In the genomic region with DNA sequence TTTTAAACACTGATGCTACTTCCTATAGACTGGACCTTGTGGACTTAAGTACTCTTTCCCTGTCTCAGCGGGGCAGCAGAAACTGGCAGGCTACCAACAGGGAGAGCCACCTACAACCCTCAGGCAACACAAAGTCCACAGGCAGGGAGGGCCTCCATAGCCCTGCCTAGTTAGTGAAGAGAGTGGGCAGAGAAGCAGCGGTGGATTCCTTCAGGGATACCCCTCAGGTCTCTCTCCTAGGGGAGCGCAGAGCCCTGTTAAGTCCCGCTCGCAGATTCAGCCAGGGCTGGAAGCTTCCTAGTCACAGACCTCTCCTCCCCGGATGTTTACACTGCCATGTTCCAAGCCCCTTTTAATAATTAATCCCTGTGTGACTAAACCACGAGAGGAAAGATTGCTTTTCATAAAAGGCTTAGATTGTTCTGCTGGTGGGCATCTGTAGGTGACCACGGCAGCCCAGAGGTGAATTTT, we compare ENCODE assay signal across 8 mouse cellular contexts.
DNase-seq lines count a peak whose midpoint lies in the region; ATAC-seq and TF ChIP-seq lines count a peak whose summit lies in the region.

No protein-coding gene starts in this region.

- TF ChIP-seq POLR2A in thymus, adult 2 months (IDR thresholded peaks at IDR 0.05; ENCODE audit: control insufficient read depth, extremely low read depth, insufficient read depth, low read length, poor library complexity): no peak

- H3K27me3 ChIP-seq in embryonic facial prominence, embryonic 14.5 days (replicated peaks; ENCODE audit: control insufficient read depth, insufficient read depth, low read length): no peaks in the 10 kb centered on the region
- no peaks in the 10 kb centered on the region for H3K27me3 ChIP-seq in hindbrain, embryonic 14.5 days (ENCODE audit: control insufficient read depth, insufficient read depth, low read length)
- no peaks in the 10 kb centered on the region for H3K27me3 ChIP-seq in liver, embryonic 14.5 days (ENCODE audit: control insufficient read depth, insufficient read depth, low read length)
- no peaks in the 10 kb centered on the region for H3K27me3 ChIP-seq in thymus, adult 2 months (ENCODE audit: control insufficient read depth, insufficient read depth, low read length)

- peaks cover 15% of the 10 kb centered on the region for H3K4me1 ChIP-seq in brown adipose tissue, adult 24 weeks (ENCODE audit: control insufficient read depth, insufficient read depth, insufficient read length, low read length)
- H3K4me1 ChIP-seq in embryonic facial prominence, embryonic 14.5 days (ENCODE audit: control insufficient read depth, insufficient read depth, low read length): peaks cover 32% of the 10 kb centered on the region
- H3K4me1 ChIP-seq in hindbrain, embryonic 14.5 days (replicated peaks; ENCODE audit: control insufficient read depth, insufficient read depth, low read length): peaks cover 30% of the 10 kb centered on the region
- peaks cover 0 to 11% of the 10 kb centered on the region in 2 experiments; a peak in 2 of 4 replicates for H3K4me1 ChIP-seq in liver, embryonic 14.5 days (replicated peaks; ENCODE audit: control insufficient read depth in 2 of 2, insufficient read depth in 2 of 2, low read length in 1 of 2)
- H3K4me1 ChIP-seq in thymus, adult 2 months (replicated peaks; ENCODE audit: control insufficient read depth, insufficient read depth, low read length): no peaks in the 10 kb centered on the region

- H3K9me3 ChIP-seq in embryonic facial prominence, embryonic 14.5 days (ENCODE audit: control insufficient read depth, low read length): no peaks in the 10 kb centered on the region
- no peaks in the 10 kb centered on the region for H3K9me3 ChIP-seq in hindbrain, embryonic 14.5 days (ENCODE audit: control insufficient read depth, low read length)
- H3K9me3 ChIP-seq in liver, embryonic 14.5 days (ENCODE audit: control insufficient read depth, low read length): no peaks in the 10 kb centered on the region

- ATAC-seq in embryonic facial prominence, embryonic 14.5 days (ENCODE audit: low read depth): no peak
- ATAC-seq in hindbrain, embryonic 14.5 days (ENCODE audit: low FRiP score): 0 out of 2 replicates have a peak, but pooled peaks have one; percentile 22
- ATAC-seq in liver, embryonic 14.5 days (ENCODE audit: insufficient read depth): peak; percentile 61; the same call in 1 of the 2 replicates

- 31% methylated on average over 8 of the region's 8 CpGs for WGBS in embryonic facial prominence, embryonic 14.5 days
- WGBS in hindbrain, embryonic 14.5 days: 24% methylated on average over 8 of the region's 8 CpGs
- 57% methylated on average over 8 of the region's 8 CpGs for WGBS in liver, embryonic 14.5 days (ENCODE audit: insufficient replicate concordance)
- 91% methylated on average over 8 of the region's 8 CpGs for WGBS in thymus, adult 2 months

- 0 out of 2 replicates have a peak overlapping the region, but pooled peaks have one; percentile 21 for H3K27ac ChIP-seq in brown adipose tissue, adult 24 weeks (replicated peaks; ENCODE audit: low read depth, low read length)
- H3K27ac ChIP-seq in embryonic facial prominence, embryonic 14.5 days (replicated peaks; ENCODE audit: low read depth, low read length): peak overlapping the region; percentile 53
- H3K27ac ChIP-seq in hindbrain, embryonic 14.5 days: peak overlapping the region; percentile 58; the same call in 1 of the 2 replicates
- no peak overlapping the region for H3K27ac ChIP-seq in liver, embryonic 14.5 days
- no peak overlapping the region for H3K27ac ChIP-seq in thymus, adult 2 months (ENCODE audit: control insufficient read depth, insufficient read depth, low read length)

- no peak for TF ChIP-seq EP300 in liver, embryonic 14.5 days (IDR thresholded peaks at IDR 0.05; ENCODE audit: low read depth)

- H3K4me2 ChIP-seq in embryonic facial prominence, embryonic 14.5 days (ENCODE audit: low read depth, low read length): peak overlapping the region; percentile 37
- H3K4me2 ChIP-seq in hindbrain, embryonic 14.5 days (replicated peaks): peak overlapping the region; percentile 3
- peak overlapping the region; percentile 42 for H3K4me2 ChIP-seq in liver, embryonic 14.5 days (ENCODE audit: low read depth)

- no peak overlapping the region for H3K4me3 ChIP-seq in brown adipose tissue, adult 24 weeks (ENCODE audit: insufficient read depth, low read depth, low read length)
- H3K4me3 ChIP-seq in embryonic facial prominence, embryonic 14.5 days (ENCODE audit: low read depth, low read length): no peak overlapping the region
- no peak overlapping the region for H3K4me3 ChIP-seq in hindbrain, embryonic 14.5 days (replicated peaks; ENCODE audit: low read length)
- H3K4me3 ChIP-seq in liver, embryonic 14.5 days (ENCODE audit: insufficient read depth in 1 of 2, low read depth in 2 of 2, low read length in 2 of 2): peak overlapping the region in 1 of 2 experiments; percentile 7; a peak in 1 of 4 replicates
- no peak overlapping the region for H3K4me3 ChIP-seq in thymus, adult 2 months (ENCODE audit: control insufficient read depth, insufficient read depth, low read length)

- no peak overlapping the region for H3K9ac ChIP-seq in embryonic facial prominence, embryonic 14.5 days (ENCODE audit: low read depth, low read length)
- H3K9ac ChIP-seq in hindbrain, embryonic 14.5 days: peak overlapping the region; percentile 1; the same call in 1 of the 2 replicates
- no peak overlapping the region for H3K9ac ChIP-seq in liver, embryonic 14.5 days (replicated peaks)

- no peaks in the 10 kb centered on the region for H3K36me3 ChIP-seq in embryonic facial prominence, embryonic 14.5 days (ENCODE audit: control insufficient read depth, insufficient read depth, low read length)
- no peaks in the 10 kb centered on the region for H3K36me3 ChIP-seq in hindbrain, embryonic 14.5 days (replicated peaks; ENCODE audit: control insufficient read depth, insufficient read depth)
- H3K36me3 ChIP-seq in liver, embryonic 14.5 days (replicated peaks; ENCODE audit: control insufficient read depth, insufficient read depth, low read depth): no peaks in the 10 kb centered on the region
- H3K36me3 ChIP-seq in thymus, adult 2 months (ENCODE audit: control insufficient read depth, insufficient read depth, low read length): no peaks in the 10 kb centered on the region

- TF ChIP-seq CTCF in liver, embryonic 14.5 days (IDR thresholded peaks at IDR 0.05; ENCODE audit: low read depth): no peak
- TF ChIP-seq CTCF in thymus, adult 2 months (IDR thresholded peaks at IDR 0.05; ENCODE audit: borderline replicate concordance, control insufficient read depth, extremely low read depth, insufficient read depth, low read length, poor library complexity): no peak

- DNase-seq in embryonic facial prominence, embryonic 14.5 days (ENCODE audit: low spot score): peak; percentile 36
- no peak for DNase-seq in hindbrain, embryonic 14.5 days (ENCODE audit: low spot score)
- DNase-seq in liver, embryonic 14.5 days (ENCODE audit: low read depth in 3 of 3, low spot score in 3 of 3): no peak
- DNase-seq in retina, embryonic 14.5 days (ENCODE audit: low spot score): peak; percentile 58
- no peak for DNase-seq in adrenal gland, adult 2 months
- no peak for DNase-seq in thymus, adult 2 months
- DNase-seq in ovary, postnatal 14 days (ENCODE audit: low spot score): no peak

Comparison
In these comparisons a context has a peak if more than half of its experiments do, and no peak if none do; other contexts are left out.
1. H3K27ac ChIP-seq: peak in brown adipose tissue, adult 24 weeks (single experiment), embryonic facial prominence, embryonic 14.5 days (single experiment) and hindbrain, embryonic 14.5 days (single experiment); none in liver, embryonic 14.5 days (single experiment) and thymus, adult 2 months (single experiment).
2. DNase-seq: peak in embryonic facial prominence, embryonic 14.5 days (single experiment) and retina, embryonic 14.5 days (single experiment); none in hindbrain, embryonic 14.5 days (single experiment), liver, embryonic 14.5 days (0 of 3), adrenal gland, adult 2 months (single experiment), thymus, adult 2 months (single experiment) and ovary, postnatal 14 days (single experiment).
3. Peak in every context shown above with its lines, with median percentiles within 50 percentile points of each other: H3K4me2 ChIP-seq.